Mouse (Mus musculus) spleen, adult 12 weeks (tissue): ENCODE measurements around the gene Aff1.

Source experiments
- DNase-seq: peaks from one replicate; pipeline ENCODE4 v3.0.0; 2022; ENCODE audit warnings: low spot score

The Aff1 gene

DNA sequence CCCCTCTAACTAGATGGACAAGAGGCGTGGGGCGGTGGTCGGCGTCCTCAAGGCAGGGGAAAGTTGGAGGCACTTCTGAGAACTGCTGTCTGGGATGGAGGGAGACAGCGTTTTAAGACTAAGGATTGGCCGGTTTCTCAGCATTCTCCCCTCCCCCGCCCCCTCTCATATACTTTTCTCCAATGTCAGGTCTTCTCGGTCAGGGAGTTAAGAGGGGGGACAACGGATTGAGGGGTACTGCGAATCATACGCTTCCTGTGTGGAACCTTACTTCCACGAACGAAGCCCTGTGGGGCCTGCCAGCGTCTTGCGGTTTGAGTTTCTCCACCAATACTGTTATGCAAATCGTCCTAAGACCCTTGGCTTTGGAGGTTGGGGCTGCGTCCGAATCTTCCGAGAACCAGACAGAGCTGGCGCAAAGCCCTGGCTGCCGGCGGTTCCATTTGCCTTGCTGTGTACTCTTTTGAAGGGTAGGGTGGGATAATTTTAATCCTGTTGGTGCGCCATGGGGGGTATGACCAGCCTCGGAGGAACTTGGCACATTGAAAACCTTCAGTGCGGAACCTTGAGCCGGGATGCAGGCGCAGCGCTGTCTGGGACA is 967 bp downstream of the Aff1 start:
- DNase-seq = no peak

DNA sequence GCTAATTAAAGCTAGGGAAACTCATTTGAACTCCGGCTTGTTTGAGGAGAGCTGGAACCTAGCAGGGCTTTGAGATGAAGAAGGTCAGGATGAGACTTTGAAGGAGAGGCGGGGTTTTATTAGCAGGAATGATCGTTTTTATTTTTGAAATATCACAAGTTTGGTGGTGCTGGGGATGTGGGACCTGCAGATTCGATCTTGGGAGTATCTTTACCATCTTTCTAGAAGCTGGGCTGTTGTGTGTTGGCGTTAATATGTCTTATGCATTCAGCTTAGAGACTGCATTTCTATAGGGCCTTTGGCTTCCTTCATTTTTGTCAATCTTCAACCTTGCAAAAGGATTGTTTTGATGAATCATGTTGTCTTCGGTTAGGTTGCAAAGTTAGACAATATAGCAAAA is 1.9 kb downstream of the Aff1 start:
- DNase-seq = no peak

DNA sequence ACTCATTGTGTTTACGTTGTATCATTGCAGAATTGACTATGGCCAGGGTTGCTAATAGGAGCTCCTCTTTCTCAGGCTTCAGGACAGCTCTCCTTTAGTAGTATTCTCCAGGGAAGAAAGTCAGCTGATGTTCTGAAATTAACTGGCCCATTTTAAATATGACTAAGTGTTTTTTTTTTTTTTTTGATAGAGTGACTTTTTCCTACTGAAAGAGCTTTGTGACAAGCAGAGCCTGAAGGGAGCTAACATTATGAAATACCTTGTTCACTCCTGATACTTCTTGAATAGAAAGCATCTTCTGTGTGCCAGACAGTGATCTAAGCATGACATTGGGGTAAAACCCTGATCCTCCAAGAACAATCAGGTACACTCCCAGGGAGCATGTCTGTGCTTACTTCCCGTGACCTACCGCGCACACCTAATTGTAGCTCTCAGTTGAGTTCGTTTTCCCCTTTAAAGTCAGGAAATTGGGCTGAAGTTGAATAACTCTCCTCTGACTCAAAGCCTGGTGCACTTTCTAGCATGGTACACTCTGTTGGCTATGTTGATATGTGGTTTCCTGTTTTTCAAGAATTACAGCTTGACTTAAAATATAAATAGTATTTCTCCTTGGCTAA is 5.8 kb downstream of the Aff1 start:
- DNase-seq = no peak

DNA sequence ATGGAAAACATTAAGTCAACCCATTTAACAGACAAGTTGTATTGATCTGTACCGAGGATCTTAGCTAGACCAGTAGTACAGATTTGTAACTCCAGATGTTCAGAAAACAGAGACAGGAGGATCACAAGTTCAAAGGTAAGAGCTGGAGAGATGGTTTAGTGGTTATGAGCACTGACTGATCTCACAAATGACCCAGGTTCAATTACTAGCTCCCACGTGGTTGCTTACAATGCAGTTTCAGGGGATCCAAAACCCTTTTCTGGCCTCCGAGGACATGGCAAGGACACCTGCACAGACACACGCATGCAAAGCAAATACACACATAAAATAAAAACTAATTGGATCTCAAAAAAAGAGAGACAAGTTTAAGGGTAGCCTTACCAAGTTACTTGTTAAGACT is 6.4 kb downstream of the Aff1 start:
- DNase-seq = no peak

DNA sequence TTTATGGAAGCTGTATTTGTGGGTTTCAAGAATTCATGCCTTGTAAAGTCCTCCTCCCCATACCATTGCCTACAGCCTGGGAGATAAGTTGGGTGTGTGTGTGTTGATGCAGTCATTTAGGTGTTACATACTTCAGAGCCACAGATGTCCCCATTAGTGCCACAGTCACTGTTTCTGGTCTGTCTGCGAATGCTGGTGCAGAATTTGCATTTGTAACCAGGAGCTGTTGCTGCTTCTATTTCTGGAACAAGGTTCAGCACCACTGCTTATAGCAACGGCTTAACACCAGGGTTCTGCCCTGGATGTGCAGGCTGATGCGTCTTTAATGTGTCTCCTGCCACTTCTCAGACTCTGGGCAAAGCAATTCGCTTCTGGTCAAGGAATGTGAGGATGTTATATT is 7.4 kb downstream of the Aff1 start:
- DNase-seq = no peak

DNA sequence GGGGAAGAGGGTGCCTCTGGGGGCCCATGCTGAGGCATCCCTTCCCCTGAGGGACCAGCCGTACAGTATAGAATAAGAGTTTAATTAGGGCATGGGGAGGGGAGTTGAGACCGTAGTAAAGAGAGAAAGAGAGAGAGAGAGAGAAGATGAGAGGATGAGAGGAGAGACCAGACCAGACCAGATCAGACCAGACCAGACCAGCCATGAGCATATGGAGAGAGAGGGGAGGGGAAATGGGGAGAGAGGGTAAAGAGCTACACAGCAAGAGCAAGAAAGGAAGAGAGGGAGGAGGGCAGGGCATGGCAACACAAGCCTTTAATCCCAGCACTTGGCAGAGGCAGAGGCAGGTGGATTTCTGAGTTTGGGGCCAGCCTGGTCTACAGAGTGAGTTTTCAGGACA is 8.5 kb downstream of the Aff1 start:
- no peak for DNase-seq

DNA sequence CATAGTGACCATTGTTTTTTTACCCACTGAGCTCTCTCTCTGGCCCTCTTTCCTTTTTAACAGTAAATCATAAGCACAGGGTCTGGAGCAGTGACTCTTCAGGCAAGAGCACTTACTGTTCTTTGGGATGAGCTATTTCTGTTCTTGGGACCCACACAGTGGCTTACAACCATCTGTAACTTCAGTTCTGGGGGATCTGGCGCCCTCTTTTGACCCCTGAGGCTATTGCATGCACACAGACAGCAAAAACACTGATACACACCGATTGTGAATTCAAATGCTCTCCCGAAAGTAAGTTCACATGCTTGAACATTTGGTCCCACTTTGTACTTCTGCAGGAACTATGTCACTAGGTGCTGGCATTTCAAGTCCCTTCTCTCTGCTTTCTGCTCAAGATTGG is 9.3 kb downstream of the Aff1 start:
- DNase-seq = peak; percentile 29

DNA sequence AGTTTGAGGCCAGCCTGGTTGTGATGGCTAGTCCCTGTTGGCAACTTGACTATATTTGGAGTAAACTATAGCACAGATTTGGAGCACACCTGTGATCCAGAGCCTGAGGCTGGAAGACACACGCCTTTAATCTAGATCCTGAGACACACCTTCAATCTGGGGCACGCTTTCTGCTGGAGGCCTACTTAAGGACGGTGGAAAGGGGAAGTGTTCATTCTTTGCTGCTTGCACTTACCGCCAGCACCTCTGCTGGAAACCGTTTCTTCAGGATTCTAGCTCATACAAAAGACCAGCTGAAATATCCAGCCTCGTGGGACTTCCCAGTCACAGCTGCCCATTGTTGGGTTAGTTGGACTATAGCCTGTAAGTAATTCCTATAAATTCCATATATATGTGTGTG is 10.4 kb downstream of the Aff1 start:
- DNase-seq = no peak

DNA sequence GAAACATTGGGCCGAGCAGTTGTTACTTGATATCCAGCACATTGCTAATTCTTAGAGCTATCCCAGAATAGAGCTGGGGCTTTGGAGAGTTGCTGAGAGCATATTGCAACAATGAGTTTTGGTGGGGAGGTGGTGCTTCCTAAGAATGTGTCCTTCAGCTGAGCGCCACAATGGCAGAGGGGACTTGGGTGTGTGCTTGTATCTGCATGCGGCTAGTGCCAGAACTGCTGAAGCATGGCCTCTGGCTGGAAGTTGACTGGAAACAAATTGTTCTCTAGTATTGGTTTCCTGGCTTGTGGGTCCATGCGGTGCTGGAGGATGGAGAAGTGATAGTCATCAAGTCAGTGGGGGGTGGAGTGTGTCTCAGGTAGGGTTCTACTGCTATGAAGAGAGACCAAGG is 13.2 kb downstream of the Aff1 start:
- DNase-seq = no peak

DNA sequence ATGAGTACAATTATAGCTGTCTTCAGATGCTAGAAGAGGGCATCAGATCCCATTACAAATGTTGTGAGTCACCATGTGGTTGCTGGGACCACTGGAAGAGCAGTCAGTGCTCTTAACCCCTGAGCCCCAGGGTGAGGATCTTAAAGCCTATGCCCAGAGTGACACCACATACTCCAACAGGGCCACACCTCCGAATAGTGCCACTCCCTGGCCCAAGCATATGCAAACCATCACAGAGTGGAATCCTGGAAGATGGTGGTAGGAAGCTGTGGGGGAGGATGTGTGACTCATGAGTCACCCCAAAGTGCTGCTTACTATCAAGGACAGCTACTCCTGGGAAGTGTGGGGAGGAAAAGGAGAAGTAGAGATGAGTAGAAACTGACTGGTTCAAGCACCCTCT is 13.7 kb downstream of the Aff1 start:
- no peak for DNase-seq

DNA sequence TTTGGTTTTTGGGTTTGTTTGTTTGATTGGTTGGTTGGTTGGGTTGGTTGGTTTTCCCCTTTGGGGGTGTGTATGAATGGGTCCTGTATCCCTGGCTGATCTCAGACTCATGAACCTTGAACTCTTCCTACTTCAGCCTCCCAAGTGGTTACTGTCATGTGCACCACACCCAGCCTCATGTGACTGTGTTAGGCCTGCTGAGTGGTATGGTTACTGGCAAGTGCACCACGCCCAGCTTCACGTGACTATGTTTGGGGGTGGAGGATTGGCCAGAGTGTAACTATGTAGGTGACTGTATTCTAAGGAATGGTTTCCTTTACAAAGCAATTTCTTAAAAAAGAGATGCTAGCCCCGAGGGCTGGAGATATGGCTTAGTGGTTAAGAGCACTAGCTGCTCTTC is 16.9 kb downstream of the Aff1 start:
- DNase-seq = peak; percentile 12

DNA sequence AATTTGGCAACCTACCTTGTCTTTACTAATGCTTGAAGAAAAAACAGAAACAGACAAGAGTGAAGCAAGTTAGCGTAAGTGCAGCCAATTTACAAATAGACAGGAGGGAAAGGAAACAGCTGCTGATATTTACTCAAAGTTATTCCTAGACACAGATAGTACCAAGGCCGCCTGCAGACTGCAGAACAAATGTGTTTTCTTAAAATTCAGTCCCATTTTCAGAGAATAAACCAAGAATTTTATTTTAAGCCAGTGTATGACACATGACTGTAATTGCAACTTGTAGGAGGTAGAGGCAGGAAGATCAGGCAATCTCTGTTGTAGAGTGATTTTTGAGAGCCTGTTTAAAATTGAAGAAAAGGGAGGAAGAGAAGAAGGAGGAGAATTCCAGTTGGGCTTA is 19.7 kb downstream of the Aff1 start:
- no peak for DNase-seq

DNA sequence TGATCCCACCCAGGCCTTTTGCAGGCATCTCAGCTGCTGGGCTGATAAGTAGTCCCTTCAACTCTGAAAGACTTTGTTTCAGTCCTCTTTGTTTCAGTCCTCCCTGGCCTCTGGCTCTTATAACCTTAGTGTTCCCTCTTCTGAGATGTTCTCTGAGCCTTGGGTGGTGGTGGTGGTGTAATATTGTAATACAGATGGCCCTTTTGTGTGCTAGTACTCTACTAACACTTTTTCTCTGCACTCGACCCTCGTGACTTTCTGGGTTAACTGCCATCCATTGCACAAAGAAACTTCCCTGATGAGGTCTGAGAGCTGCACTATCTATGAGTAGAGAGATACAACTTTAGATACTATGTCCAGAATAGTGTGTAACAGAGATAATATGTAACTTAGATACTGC is 21.2 kb downstream of the Aff1 start:
- DNase-seq = no peak

DNA sequence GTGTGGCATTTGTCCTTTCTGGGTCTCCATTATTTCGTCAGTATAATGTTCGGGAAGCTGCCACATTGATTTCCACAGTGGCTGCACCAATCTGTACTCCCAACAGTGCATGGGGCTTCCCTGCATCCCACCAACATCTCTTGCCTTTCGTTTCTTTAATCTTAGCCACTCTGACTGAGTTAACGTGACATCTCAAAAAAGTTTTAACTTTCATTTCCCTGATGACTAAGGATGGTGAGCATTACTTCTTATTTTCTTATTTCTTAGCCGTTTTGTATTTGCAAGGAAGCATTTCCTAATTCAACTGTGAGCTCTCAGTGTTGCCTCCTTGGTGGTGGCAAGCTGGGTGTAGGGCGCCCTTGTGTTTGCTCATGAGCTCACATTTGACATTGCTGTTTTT is 22.8 kb downstream of the Aff1 start:
- no peak for DNase-seq

DNA sequence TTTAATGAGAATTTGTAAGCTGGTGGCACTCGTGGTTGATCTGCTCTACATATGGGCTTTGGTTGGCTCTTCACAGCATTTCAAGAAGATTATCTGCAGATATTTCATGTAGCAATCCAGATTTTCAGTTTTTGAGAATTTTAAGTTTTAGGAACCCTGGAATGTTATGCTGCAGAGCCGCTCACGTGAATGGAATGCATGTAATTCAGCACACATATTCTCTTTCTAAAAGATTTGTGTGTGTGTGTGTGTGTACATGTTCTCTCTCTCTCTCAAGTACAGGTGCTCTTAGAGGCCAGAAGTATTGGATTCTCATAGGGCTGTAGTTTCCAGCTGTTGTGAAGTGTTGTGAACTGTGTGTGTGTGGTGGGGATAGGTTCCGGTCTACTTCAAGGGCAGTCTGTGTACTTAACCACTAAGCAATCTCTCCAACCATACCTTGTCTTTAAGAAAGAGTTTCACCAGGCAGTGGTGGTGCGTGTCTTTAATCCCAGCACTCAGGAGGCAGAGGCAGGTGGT is 24.7 kb downstream of the Aff1 start:
- no peak for DNase-seq

DNA sequence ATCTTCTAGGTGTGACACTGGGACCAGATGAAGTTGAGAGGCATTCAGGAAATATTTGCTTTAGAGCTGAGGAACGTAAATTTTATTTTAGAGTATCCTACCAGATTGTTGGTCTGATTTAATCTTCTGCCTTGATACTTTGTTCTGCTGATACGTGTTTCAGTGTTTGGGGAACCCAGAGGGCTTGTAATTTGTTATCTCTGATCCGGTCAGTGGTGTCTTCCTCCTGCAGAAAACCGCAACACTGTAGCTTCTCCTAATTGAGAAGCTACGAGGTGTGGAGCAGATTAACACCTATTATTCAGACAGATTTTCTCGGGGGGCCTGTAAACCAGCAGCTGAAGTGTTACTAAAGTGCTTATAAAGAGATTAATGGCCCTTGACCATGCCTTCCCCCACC is 27.0 kb downstream of the Aff1 start:
- no peak for DNase-seq

DNA sequence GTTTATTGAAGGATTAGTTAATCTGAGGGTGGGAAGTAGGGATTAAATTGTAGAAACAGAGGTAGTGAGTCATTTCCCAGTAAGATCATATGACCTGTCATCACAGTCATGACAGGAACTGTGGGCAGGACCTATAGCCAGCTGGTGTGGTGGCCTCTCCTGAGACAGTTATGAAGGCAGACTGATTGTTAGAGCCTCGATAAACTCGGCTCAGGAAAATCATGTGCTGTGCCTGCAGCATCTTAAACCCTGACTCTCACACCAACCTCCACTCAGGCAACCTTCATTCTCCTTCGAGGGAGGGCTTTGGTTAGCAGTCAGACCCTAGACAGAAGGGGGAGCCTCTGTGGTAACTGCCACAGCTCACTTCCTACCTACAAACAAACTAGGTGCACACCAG is 27.7 kb downstream of the Aff1 start:
- no peak for DNase-seq

DNA sequence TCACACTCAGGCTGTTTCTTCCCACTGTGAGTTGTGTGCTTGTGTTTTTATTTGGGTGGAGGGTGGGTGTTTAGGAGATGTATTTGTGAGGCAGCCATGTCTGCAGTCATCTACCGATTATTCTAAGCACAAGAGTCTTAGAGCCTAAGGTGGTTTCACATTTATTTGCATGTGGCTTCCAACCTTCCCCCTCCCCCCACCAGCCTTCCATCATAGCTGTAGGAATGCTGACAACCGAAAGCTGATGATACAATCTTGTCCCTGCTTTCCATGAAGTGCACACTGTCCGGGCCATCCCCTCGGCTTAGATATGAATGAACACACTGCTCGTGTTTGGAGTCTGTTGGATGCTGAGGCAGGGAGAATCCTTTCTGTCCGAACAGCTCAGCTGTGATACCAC is 28.8 kb downstream of the Aff1 start:
- DNase-seq = no peak

DNA sequence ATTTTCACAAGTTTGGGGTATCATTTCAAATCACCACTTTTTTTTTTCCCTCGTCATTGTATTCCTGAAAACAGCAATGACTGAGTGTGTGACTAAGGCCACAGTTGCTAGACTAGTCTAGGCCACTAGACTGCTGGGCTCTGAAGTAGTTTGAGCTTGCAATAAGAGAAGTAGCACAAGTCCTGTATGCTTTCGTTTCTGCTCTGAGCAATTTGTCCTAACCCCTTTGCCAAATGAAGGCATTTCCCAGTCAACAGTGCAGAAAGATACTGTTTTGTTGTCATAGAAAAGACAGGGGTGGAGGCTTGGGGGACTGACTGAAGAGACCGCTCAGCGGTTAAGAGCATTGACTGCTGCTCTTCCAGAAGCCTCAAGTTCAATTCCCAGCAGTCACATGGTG is 29.3 kb downstream of the Aff1 start:
- DNase-seq = no peak

DNA sequence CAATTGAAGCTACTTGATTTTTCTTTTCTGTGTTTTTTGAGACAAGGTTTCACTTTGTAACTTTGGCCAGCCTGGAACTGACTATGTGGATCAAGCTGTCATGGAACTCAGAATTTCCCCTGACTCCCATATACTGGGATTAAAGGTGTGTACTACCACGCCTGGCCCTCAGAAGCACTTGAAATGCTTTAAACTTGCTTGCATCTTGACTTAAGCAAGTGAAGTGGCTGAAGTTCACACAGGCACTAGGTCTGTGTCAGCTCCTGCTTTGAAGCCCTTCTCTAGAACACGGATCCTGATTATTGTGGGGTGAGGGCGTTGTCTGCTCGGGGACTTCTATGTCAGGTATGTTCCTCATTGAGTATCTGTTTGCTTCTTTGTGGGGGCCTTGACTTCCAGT is 30.5 kb downstream of the Aff1 start:
- no peak for DNase-seq

DNA sequence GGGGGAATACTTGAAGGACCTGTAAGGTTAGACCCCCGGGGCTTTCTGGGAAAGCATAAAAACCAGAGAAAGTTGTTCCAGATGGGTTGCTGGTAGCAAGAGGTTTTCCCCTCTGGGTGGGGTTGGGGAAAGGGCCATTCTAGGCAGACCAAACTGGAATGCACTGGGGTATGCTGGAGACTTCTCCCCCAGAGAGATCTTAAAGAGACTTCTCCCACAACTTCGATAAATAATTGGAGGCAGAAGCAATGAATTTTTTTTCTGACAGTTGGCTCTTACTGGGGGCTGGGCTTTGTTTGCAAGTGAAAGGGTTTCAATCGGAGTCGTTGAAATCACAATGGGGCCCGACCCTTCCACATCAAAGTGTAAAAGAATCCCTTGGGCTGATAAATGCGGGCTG is 32.2 kb downstream of the Aff1 start:
- DNase-seq = no peak

DNA sequence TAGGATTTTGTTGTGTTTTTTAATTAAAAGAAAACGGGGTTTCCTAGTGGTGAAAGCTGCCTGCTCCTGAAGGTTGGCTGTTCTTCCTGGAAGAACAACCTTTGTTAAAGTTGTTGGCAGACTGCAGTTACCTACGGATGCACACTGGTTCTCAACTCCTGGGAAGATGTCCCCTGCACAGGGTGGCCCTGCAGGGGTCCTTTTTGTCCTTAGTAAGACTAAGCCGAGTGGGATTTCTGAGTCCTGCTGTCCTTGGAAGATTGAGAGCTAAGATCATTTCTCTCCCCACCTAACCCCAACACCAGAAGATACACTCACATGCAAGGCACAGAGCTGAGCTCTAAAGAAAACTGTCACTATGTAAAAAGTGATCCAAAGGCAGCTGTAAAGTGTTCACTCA is 32.6 kb downstream of the Aff1 start:
- no peak for DNase-seq

DNA sequence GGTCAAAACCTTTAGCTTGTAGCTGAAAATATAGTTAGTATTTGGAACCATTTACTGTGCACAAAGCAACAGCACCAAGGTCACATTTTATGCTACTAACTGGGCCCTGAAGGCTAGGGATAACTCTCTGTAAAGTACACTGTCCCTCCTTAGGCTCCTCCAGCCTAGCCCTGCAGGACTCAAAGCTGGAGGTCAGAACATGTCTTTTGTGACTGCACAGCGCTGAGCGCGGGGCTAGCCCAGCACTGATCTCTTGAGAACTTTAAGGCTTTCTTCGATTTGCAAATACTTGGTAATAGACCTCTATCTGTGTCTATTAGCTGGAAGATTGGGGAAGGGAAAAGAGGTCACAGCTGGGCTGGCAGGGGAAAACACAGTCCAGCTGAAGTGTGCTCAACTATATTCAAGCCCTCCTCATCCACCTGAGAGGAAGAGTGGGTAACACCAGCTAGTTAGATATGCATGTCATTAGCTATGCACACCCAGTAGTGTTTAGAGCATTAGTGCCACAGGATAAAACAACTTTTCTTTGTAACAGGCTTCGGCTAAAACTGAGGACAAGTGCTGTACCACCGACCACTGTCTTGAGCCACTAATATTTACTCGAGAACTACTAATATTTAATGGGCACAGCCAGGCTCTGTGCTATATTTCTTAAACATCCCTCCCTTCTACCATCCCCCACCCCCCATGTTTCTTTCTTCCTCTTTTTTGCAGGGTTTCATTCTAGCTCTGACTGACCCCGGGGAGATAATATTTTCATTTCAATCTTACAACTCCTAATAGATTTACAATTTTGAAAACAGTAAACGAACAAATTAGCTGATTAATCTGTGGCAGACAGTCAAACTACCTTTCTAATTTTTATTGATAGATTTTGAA is 33.3 kb downstream of the Aff1 start:
- no peak for DNase-seq
